ENCODE assay signal across 14 mouse cellular contexts in genomic region chr5:111681362-111682028, GRCm38 (mm10). TPM values are rescaled to one million over a fixed set of nuclear protein-coding genes. Genes with fewer than 3 reads are reported as not detected.
A peak's percentile ranks its signal among the peaks of the same experiment; 100 is the strongest.
DNase-seq lines count a peak whose midpoint lies in the region; ATAC-seq lines count a peak whose summit lies in the region.
"Had no signal": no experiment of that assay in that cellular context is flagged by ENCODE, and none has a peak within 500 bp of the region (broad histone marks: within the 10 kb centered on the region; RNA-seq: fewer than 3 reads in every experiment).

No protein-coding gene starts in this region.

- peak overlapping the region; percentile 84 for H3K27ac ChIP-seq in forebrain, embryonic 14.5 days (ENCODE audit: low read depth, low read length)
- no peak overlapping the region for H3K27ac ChIP-seq in limb, embryonic 12.5 days
- H3K27ac ChIP-seq in liver, embryonic 11.5 days (ENCODE audit: low read depth, low read length), result no peak overlapping the region

- no peak overlapping the region for H3K4me3 ChIP-seq in forebrain, embryonic 14.5 days (ENCODE audit: low read depth, low read length)
- H3K4me3 ChIP-seq in limb, embryonic 12.5 days (replicated peaks), result no peak overlapping the region
- H3K4me3 ChIP-seq in liver, embryonic 11.5 days (ENCODE audit: low read depth, low read length), result no peak overlapping the region
- H3K4me3 ChIP-seq: myocyte had no signal

- H3K4me2 ChIP-seq in forebrain, embryonic 14.5 days (ENCODE audit: low read length), result no peak overlapping the region
- H3K4me2 ChIP-seq in limb, embryonic 12.5 days, result no peak overlapping the region
- no peak overlapping the region for H3K4me2 ChIP-seq in liver, embryonic 11.5 days

- 26% methylated on average over 7 of the region's 7 CpGs for WGBS in forebrain, embryonic 14.5 days
- WGBS in limb, embryonic 12.5 days, result 25% methylated on average over 7 of the region's 7 CpGs
- WGBS in liver, embryonic 11.5 days, result 40% methylated on average over 7 of the region's 7 CpGs

- H3K9ac ChIP-seq in forebrain, embryonic 14.5 days (ENCODE audit: low read length), result peak overlapping the region; percentile 43; the same call in 1 of the 2 replicates
- H3K9ac ChIP-seq in limb, embryonic 12.5 days (replicated peaks), result peak overlapping the region; percentile 32; the same call in 1 of the 2 replicates
- no peak overlapping the region for H3K9ac ChIP-seq in liver, embryonic 11.5 days (ENCODE audit: low read depth, low read length)

- H3K9me3 ChIP-seq in forebrain, embryonic 14.5 days (replicated peaks; ENCODE audit: control insufficient read depth, low read length), result no peaks in the 10 kb centered on the region
- no peaks in the 10 kb centered on the region for H3K9me3 ChIP-seq in limb, embryonic 12.5 days
- no peaks in the 10 kb centered on the region for H3K9me3 ChIP-seq in liver, embryonic 11.5 days (ENCODE audit: control insufficient read depth, low read length)

- H3K27me3 ChIP-seq in forebrain, embryonic 14.5 days (replicated peaks; ENCODE audit: control insufficient read depth, insufficient read depth, low read length), result no peaks in the 10 kb centered on the region
- H3K27me3 ChIP-seq in limb, embryonic 12.5 days, result peaks cover 61% of the 10 kb centered on the region
- peaks cover 2% of the 10 kb centered on the region for H3K27me3 ChIP-seq in liver, embryonic 11.5 days (replicated peaks; ENCODE audit: control insufficient read depth, insufficient read depth, low read length)

- peak; percentile 45 for DNase-seq in right cerebral cortex, postnatal 14 days
- DNase-seq in right cerebral cortex, postnatal 4 days, result no peak
- peak; percentile 83 for DNase-seq in forebrain, embryonic 14.5 days (ENCODE audit: low spot score)
- DNase-seq in c-Kit-positive CD71-positive TER-119-positive erythroid progenitor cells, embryonic 14.5 days (ENCODE audit: low spot score), result no peak
- DNase-seq in thymus, adult 18-20 months, result no peak
- no peak for DNase-seq in liver, embryonic 11.5 days (ENCODE audit: low spot score)
- DNase-seq: cerebellum, adult 11 months; gastrocnemius, postnatal 10 days; kidney, postnatal 25 days; lung, postnatal 14 days had no signal

- H3K4me1 ChIP-seq in forebrain, embryonic 14.5 days (ENCODE audit: control insufficient read depth, insufficient read depth, low read length), result peaks cover 49% of the 10 kb centered on the region
- H3K4me1 ChIP-seq in limb, embryonic 12.5 days (replicated peaks), result peaks cover 52% of the 10 kb centered on the region
- no peaks in the 10 kb centered on the region for H3K4me1 ChIP-seq in liver, embryonic 11.5 days (replicated peaks; ENCODE audit: control insufficient read depth, insufficient read depth, low read length)

- peak; percentile 54 for ATAC-seq in forebrain, embryonic 14.5 days
- no peak for ATAC-seq in limb, embryonic 12.5 days (ENCODE audit: insufficient number of reproducible peaks, insufficient read depth, low FRiP score, low TSS enrichment, low read depth)
- no peak for ATAC-seq in liver, embryonic 11.5 days (replicated peaks; ENCODE audit: low FRiP score)

- no peaks in the 10 kb centered on the region for H3K36me3 ChIP-seq in forebrain, embryonic 14.5 days (ENCODE audit: control insufficient read depth, insufficient read depth, low read length)
- H3K36me3 ChIP-seq in limb, embryonic 12.5 days, result no peaks in the 10 kb centered on the region
- H3K36me3 ChIP-seq in liver, embryonic 11.5 days (ENCODE audit: control insufficient read depth, insufficient read depth, low read length), result no peaks in the 10 kb centered on the region

RNA-seq across cellular contexts. Expression of gene Gm26897, which starts 52.2 kb away (rescaled TPM):
- polyA plus RNA-seq in forebrain, embryonic 14.5 days (2014; fragmentation: Nextera tagmentation; extraction: Ambion mirVana), result not detected in 2 replicates
- polyA plus RNA-seq in limb, embryonic 12.5 days (2016; fragmentation: Nextera tagmentation; extraction: Ambion mirVana), result not detected in 2 replicates
- polyA plus RNA-seq in liver, embryonic 11.5 days (2014; fragmentation: Nextera tagmentation; extraction: Ambion mirVana), result not detected in 2 replicates
- polyA plus RNA-seq: limb, embryonic 14.5 days; myocyte; small intestine, adult 2 months had no signal

Comparison
In these comparisons a context has a peak if more than half of its experiments do, and no peak if none do; other contexts are left out.
1. DNase-seq: peak in right cerebral cortex, postnatal 14 days (single experiment) and forebrain, embryonic 14.5 days (single experiment); none in right cerebral cortex, postnatal 4 days (single experiment), c-Kit-positive CD71-positive TER-119-positive erythroid progenitor cells, embryonic 14.5 days (single experiment), thymus, adult 18-20 months (0 of 2) and liver, embryonic 11.5 days (single experiment).